Mouse (Mus musculus) testis, adult 2 months (tissue): Measurements from ENCODE around the gene Bax. TPM values are rescaled to one million over a fixed set of nuclear protein-coding genes. Genes with fewer than 3 reads are reported as not detected.

Source experiments
- H3K27ac ChIP-seq: fragments of 200-500 bp; 2 replicates; pipeline ENCODE4 v1.5.1; 2012; ENCODE audit warnings: low read depth, low read length; ENCODE audit not compliant: control insufficient read depth, insufficient read depth
- H3K27me3 ChIP-seq: fragments of 200-500 bp; 2 replicates; pipeline ENCODE4 v1.6.1; 2012; ENCODE audit warnings: mild to moderate bottlenecking, low read length, moderate library complexity; ENCODE audit not compliant: control insufficient read depth, insufficient read depth
- H3K36me3 ChIP-seq: fragments of 200-500 bp; 2 replicates; pipeline ENCODE4 v1.6.1; 2012; ENCODE audit warnings: mild to moderate bottlenecking, low read length; ENCODE audit not compliant: control insufficient read depth, insufficient read depth
- H3K4me1 ChIP-seq: fragments of 200-500 bp; 2 replicates; pipeline ENCODE4 v1.6.1; 2012; ENCODE audit warnings: low read length; ENCODE audit not compliant: control insufficient read depth, insufficient read depth
- H3K4me3 ChIP-seq: fragments of 200-500 bp; 2 replicates; pipeline ENCODE4 v1.5.1; 2012; ENCODE audit warnings: low read depth, mild to moderate bottlenecking, low read length, moderate library complexity, mixed read lengths; ENCODE audit not compliant: control insufficient read depth
- CTCF ChIP-seq: fragments of 200-500 bp; IDR thresholded peaks from 2 replicates; pipeline ENCODE4 v1.5.1; 2012; ENCODE audit warnings: low read depth, mild to moderate bottlenecking, inconsistent platforms, low read length, moderate library complexity; ENCODE audit not compliant: control insufficient read depth, insufficient read depth, insufficient replicate concordance
- POLR2A ChIP-seq: fragments of 200-500 bp; IDR thresholded peaks from 2 replicates; pipeline ENCODE4 v1.6.1; 2012; ENCODE audit warnings: low read depth, mild to moderate bottlenecking, inconsistent platforms, low read length, moderate library complexity; ENCODE audit not compliant: control insufficient read depth
- polyA plus RNA-seq: library from polyadenylated mRNA; depleted of rRNA; stranded (reverse); fragments of >200 nt; gene quantifications from 2 replicates; pipeline ENCODE4 v1.2.3, GENCODE M21; 2012

Gene Bax
- polyA plus RNA-seq, 1 experiment, result 26.3 TPM

DNA sequence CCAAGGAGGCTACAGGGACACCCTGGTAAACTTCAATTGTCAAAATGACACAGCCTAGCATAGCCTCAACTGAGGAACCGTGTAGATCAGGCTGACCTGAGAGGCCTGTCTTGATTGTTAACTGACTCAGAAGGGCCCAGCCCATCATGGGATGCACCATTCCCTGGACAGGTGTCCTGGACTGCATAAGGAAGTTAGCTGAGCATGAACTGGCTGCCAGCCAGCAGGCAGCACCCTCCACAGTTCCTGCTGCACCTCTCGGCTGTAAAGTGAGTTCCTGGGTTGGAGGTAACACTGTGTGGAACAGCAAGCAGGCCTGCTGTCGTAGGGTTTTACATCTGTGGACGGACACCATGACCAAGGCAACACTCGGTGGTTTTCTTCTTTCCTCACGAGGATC lies 40.9 kb upstream of the Bax start:
- H3K27ac ChIP-seq, result no peak overlapping the region
- H3K27me3 ChIP-seq, result no peaks in the 10 kb centered on the region
- H3K36me3 ChIP-seq, result no peaks in the 10 kb centered on the region
- no peak overlapping the region for H3K4me3 ChIP-seq
- peaks cover 14% of the 10 kb centered on the region for H3K4me1 ChIP-seq
- TF ChIP-seq CTCF (no peak), POLR2A (no peak)

DNA sequence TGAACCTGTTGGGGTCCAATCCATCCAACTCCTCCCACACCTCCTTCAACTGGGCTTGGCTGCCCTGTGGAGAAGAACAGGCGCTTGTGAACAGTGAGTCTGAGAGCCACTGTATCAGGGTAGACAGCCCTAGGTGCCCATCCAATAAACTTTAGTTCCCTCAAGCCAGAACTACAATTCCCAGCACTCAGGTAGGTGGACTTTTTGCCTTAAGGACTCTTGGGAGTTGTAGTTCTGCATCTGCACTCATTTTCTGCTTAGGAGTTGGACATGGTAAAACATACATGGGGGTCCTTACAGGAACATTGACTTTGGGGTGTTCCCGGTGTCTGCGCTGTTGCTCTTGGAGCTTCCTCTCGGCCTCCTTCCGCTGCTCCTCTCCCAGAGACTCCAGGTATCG lies 31.7 kb upstream of the Bax start:
- H3K27ac ChIP-seq, result no peak overlapping the region
- no peaks in the 10 kb centered on the region for H3K36me3 ChIP-seq
- no peaks in the 10 kb centered on the region for H3K4me1 ChIP-seq
- H3K27me3 ChIP-seq, result no peaks in the 10 kb centered on the region
- TF ChIP-seq POLR2A (no peak), CTCF (no peak)
- H3K4me3 ChIP-seq, result no peak overlapping the region

DNA sequence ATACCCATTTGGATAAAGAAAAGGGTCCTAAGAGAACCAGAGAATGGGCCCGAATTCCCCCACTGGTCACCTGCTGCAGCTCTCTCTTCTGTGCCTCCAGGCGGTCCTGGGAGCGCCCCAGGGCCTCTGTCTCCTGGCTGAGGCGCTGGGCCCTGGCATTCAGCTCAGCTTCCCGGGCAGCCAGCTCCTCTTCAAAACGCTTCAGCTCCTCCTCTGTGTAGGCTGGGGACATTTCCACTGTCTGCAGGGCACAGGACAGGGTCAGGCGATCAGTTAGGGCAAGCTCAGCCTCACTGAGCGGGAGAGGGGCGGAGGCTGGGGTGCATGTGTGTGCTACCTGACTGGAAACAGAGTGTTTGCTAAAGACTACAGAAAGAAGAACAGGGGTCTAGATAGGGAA lies 27.9 kb upstream of the Bax start:
- H3K36me3 ChIP-seq, result no peaks in the 10 kb centered on the region
- no peak for TF ChIP-seq CTCF
- no peak for TF ChIP-seq POLR2A
- H3K27me3 ChIP-seq, result no peaks in the 10 kb centered on the region
- no peak overlapping the region for H3K4me3 ChIP-seq
- no peaks in the 10 kb centered on the region for H3K4me1 ChIP-seq
- no peak overlapping the region for H3K27ac ChIP-seq

DNA sequence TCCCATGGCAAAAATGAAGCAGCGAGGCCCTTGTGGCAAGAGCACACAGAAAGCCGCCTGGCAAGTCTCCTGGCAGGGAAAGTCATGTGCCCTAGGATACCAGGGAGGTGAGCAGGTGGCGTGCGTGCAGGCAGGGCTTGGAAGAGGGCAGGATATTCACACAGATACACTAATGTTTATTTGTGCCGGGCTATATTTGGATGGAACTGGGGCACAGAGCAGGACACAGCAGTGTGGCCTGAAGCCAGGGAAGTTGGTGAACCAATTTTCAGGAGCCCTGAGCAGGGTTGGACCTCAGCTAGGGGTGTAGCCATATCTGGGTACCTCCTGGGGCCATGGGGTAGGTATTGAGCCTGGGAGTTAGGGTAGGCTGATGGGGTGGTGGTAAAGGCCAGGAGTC lies 26.3 kb upstream of the Bax start:
- no peaks in the 10 kb centered on the region for H3K27me3 ChIP-seq
- no peak overlapping the region for H3K27ac ChIP-seq
- peaks cover 2% of the 10 kb centered on the region for H3K4me1 ChIP-seq
- no peak overlapping the region for H3K4me3 ChIP-seq
- no peaks in the 10 kb centered on the region for H3K36me3 ChIP-seq
- no peak for TF ChIP-seq CTCF
- no peak for TF ChIP-seq POLR2A

DNA sequence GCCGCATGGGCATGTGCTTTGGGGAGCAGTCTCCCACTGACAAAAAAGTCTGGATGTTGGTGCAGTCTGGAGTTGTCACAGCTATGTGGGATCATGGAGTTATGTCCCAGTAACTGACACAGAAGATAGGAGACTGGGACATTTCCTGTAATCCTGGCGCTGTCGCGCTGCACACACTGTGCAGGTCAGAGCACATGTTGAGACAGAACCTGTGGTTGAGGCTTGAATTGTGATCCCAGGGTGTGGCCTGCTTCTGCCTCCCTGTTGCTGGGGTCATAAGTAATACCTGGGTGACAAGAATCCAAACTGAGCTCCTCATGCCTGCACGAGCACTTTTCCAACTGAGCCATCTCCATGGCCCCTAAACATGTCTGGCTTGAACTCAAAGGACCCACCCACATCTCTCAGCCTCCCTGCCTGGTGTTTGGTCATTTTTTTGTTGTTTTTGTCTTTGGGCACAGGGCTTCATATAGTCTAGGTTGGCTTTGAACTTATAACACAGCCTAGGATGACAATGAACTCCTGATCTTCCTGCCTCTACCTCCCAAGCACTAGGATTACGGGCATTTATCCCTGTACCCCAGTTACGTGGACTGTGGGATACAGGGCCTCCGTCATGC lies 25.6 kb upstream of the Bax start:
- no peak overlapping the region for H3K4me3 ChIP-seq
- TF ChIP-seq CTCF, result no peak
- TF ChIP-seq POLR2A, result no peak
- H3K27ac ChIP-seq, result no peak overlapping the region
- no peaks in the 10 kb centered on the region for H3K27me3 ChIP-seq
- no peaks in the 10 kb centered on the region for H3K36me3 ChIP-seq
- peaks cover 2% of the 10 kb centered on the region for H3K4me1 ChIP-seq

DNA sequence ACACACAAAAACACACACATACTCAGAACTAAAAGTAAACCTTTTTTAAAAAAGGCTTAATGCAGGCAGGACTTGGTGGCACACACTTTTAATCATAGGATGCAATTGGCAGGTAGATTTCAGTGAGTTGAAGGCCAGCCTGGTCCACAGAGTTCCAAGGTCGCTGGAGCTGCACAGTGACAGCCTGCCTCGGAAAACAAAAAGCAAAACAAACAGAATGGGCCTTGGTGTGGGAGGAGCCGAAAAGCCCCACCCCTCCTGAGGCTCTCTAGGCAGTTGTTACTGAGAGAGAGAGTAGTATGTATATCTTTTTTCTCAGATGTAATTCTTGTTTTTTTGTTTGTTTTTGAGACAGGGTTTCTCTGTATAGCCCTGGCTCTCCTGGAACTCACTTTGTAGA lies 24.6 kb upstream of the Bax start:
- H3K4me1 ChIP-seq, result peaks cover 2% of the 10 kb centered on the region
- TF ChIP-seq POLR2A, result no peak
- TF ChIP-seq CTCF, result no peak
- no peak overlapping the region for H3K27ac ChIP-seq
- no peak overlapping the region for H3K4me3 ChIP-seq
- no peaks in the 10 kb centered on the region for H3K36me3 ChIP-seq
- no peaks in the 10 kb centered on the region for H3K27me3 ChIP-seq

DNA sequence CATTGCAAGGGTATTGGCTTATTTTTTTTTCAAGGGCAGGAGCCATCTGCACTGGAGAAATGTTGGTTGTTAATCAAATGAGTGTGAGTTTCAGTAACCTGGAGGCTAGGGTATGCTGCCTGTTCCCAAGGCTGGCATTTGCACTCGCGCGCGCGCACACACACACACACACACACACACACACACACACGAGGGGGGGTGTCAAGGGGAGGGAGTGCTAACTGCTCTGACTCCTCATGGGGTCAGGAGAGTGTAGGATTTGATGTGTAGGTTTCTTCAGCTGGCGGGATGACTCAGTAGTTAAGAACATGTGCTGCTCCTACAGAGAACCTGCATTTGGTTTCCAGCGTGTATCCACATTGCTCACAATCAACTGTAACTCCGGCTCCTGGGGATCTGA lies 24.1 kb upstream of the Bax start:
- Histone ChIP-seq H3K4me1 (peaks cover 2% of the 10 kb centered on the region), H3K4me3 (no peak overlapping the region), H3K27ac (no peak overlapping the region), H3K27me3 (no peaks in the 10 kb centered on the region), H3K36me3 (no peaks in the 10 kb centered on the region)
- TF ChIP-seq CTCF (no peak), POLR2A (no peak)

DNA sequence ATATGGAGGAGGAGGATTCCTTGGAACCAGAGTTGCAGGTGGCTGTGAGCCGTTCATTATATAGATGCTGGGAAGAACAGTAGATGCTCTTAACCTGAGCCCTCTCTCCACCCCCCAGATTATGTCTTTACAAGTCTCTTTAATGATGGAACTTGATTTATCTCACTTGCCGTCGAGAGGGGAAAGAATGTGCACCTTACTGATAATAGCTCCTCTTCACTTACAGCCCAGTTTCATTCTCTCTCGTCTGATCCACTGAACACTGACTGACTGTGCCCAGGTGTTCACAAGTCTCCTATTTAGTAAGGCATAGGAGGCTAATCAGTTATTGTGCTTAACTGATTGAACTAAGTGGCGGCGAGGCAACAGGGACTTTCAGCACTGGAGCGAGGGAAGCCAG lies 22.9 kb upstream of the Bax start:
- H3K27ac ChIP-seq, result no peak overlapping the region; the same call in 1 of the 2 replicates

More for the DNA sequence above, 22.9 kb upstream of the Bax start:
- Histone ChIP-seq H3K36me3 (no peaks in the 10 kb centered on the region), H3K27me3 (no peaks in the 10 kb centered on the region), H3K4me1 (peaks cover 2% of the 10 kb centered on the region), H3K4me3 (no peak overlapping the region)
- no peak for TF ChIP-seq POLR2A
- no peak for TF ChIP-seq CTCF
